Mouse (Mus musculus) limb, embryonic 12.5 days (tissue): ENCODE data around the gene Extl1. TPM values are rescaled to one million over a fixed set of nuclear protein-coding genes. Genes with fewer than 3 reads are reported as not detected.
A peak's percentile ranks its signal among the peaks of the same experiment; 100 is the strongest.

ENCODE experiments used
- ATAC-seq: fragments of 200-750 bp; cut with Nextera tagmentation; 2 replicates; pipeline ENCODE4 v1.8.0; 2017; ENCODE audit warnings: low read depth, moderate TSS enrichment; ENCODE audit not compliant: insufficient number of reproducible peaks, insufficient read depth, low FRiP score, low TSS enrichment
- H3K27ac ChIP-seq: fragments of 300-500 bp; sonication (generic); 2 replicates; pipeline ENCODE4 v1.5.1; 2016; ENCODE audit warnings: mild to moderate bottlenecking, moderate library complexity
- H3K27me3 ChIP-seq: fragments of 300-500 bp; sonication (generic); 2 replicates; pipeline ENCODE4 v1.6.1; 2016; ENCODE audit warnings: mild to moderate bottlenecking, moderate library complexity
- H3K36me3 ChIP-seq: fragments of 300-500 bp; sonication (generic); 2 replicates; pipeline ENCODE4 v1.6.1; 2016; ENCODE audit warnings: mild to moderate bottlenecking, moderate library complexity
- H3K4me1 ChIP-seq: fragments of 300-500 bp; sonication (generic); replicated peaks from 2 replicates; pipeline ENCODE4 v1.6.1; 2016
- H3K4me2 ChIP-seq: fragments of 300-500 bp; sonication (generic); 2 replicates; pipeline ENCODE4 v1.6.1; 2016; ENCODE audit warnings: mild to moderate bottlenecking, moderate library complexity
- H3K4me3 ChIP-seq: fragments of 300-500 bp; sonication (generic); replicated peaks from 2 replicates; pipeline ENCODE4 v1.5.1; 2016; ENCODE audit warnings: mild to moderate bottlenecking
- H3K9ac ChIP-seq: fragments of 300-500 bp; sonication (generic); replicated peaks from 2 replicates; pipeline ENCODE4 v1.6.1; 2016; ENCODE audit warnings: mild to moderate bottlenecking, moderate library complexity
- H3K9me3 ChIP-seq: fragments of 300-500 bp; sonication (generic); 2 replicates; pipeline ENCODE4 v1.6.1; 2016; ENCODE audit warnings: mild to moderate bottlenecking, moderate library complexity
- WGBS: fragments of 180-500 bp; shearing (Covaris S2); methylation state at CpG from one replicate; pipeline ENCODE4 v1.1.7; 2016; 5-methylcytosine and 5-hydroxymethylcytosine counted together
- polyA plus RNA-seq: library from polyadenylated mRNA; unstranded; fragments of >200 nt; fragmentation: Nextera tagmentation; extraction: Ambion mirVana; gene quantifications from 2 replicates; pipeline ENCODE4 v1.2.1, GENCODE M21; 2016

The Extl1 gene
- polyA plus RNA-seq, 1 experiment from 2014 or later, result 3.4 TPM

GRCm38 (mm10) chr4:134362586-134362985 is 21.1 kb downstream of the Extl1 start:
- H3K9me3 ChIP-seq, result no peaks in the 10 kb centered on the region
- no peak overlapping the region for H3K9ac ChIP-seq
- no peak overlapping the region for H3K27ac ChIP-seq
- no peaks in the 10 kb centered on the region for H3K36me3 ChIP-seq
- H3K4me3 ChIP-seq, result no peak overlapping the region
- H3K4me1 ChIP-seq, result peaks cover 28% of the 10 kb centered on the region
- H3K4me2 ChIP-seq, result no peak overlapping the region; the same call in 1 of the 2 replicates
- H3K27me3 ChIP-seq, result peaks cover 35% of the 10 kb centered on the region
- no peak for ATAC-seq
- 27% methylated on average over 9 of the region's 9 CpGs for WGBS

GRCm38 (mm10) chr4:134362124-134362523 is 21.5 kb downstream of the Extl1 start:
- no peak overlapping the region for H3K9ac ChIP-seq
- H3K36me3 ChIP-seq, result no peaks in the 10 kb centered on the region
- H3K27me3 ChIP-seq, result peaks cover 38% of the 10 kb centered on the region
- ATAC-seq, result no peak
- no peaks in the 10 kb centered on the region for H3K9me3 ChIP-seq
- H3K27ac ChIP-seq, result no peak overlapping the region
- H3K4me2 ChIP-seq, result no peak overlapping the region
- 69% methylated on average over 9 of the region's 9 CpGs for WGBS
- H3K4me3 ChIP-seq, result no peak overlapping the region
- H3K4me1 ChIP-seq, result peaks cover 33% of the 10 kb centered on the region

DNA sequence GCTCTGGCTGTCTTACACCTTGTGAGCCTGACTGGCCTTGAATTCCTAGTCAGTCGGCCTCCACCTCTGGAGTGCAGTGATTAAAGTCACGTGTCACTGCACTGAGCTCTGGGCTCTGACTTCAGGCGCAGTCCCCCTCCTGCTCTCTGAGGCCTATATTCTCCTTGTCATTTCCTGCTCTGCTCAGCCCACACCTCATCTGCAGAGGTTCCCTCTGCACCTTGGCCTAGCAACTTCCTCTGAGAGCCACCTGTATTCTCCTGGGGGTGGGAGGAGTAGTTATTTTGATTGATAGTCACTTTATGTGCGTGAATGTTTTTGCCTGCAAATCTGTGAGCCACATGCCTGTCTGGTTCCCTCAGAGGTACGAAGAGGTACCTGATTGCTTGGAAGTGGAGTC is 22.4 kb downstream of the Extl1 start:
- Histone ChIP-seq H3K36me3 (no peaks in the 10 kb centered on the region), H3K4me1 (peaks cover 38% of the 10 kb centered on the region), H3K4me3 (no peak overlapping the region), H3K27ac (peak overlapping the region; percentile 18), H3K9me3 (no peaks in the 10 kb centered on the region), H3K9ac (no peak overlapping the region), H3K4me2 (no peak overlapping the region), H3K27me3 (peaks cover 33% of the 10 kb centered on the region)
- ATAC-seq, result peak; percentile 40; the same call in 1 of the 2 replicates
- WGBS, result 14% methylated on average over 5 of the region's 5 CpGs

DNA sequence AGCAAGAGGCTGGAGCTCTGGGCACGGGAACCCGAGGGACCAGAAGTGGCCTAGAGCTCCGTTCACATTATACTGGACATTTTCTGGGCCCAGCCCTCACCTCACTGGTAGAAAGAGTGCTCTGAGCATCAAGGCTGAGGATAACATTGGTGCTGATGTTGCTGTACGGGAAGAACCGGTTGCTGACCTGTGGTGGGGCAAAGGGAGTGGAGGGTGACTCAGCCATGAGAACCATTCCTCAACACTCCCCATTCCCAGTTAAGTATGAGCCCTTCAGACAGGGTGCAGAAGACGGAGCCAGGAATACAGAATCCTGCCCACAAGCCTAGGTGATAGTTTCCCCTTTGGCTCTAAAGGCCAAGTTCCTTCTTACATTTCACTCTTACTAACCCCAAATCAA is 24.0 kb downstream of the Extl1 start:
- Histone ChIP-seq H3K4me3 (no peak overlapping the region), H3K27ac (no peak overlapping the region), H3K36me3 (no peaks in the 10 kb centered on the region), H3K9me3 (no peaks in the 10 kb centered on the region), H3K9ac (no peak overlapping the region), H3K4me2 (no peak overlapping the region), H3K4me1 (peaks cover 38% of the 10 kb centered on the region), H3K27me3 (peaks cover 26% of the 10 kb centered on the region)
- 91% methylated on average over 6 of the region's 6 CpGs for WGBS
- ATAC-seq, result no peak

- Histone ChIP-seq H3K9me3 (no peaks in the 10 kb centered on the region), H3K9ac (no peak overlapping the region), H3K36me3 (no peaks in the 10 kb centered on the region), H3K4me1 (peaks cover 34% of the 10 kb centered on the region), H3K27me3 (peaks cover 21% of the 10 kb centered on the region), H3K4me2 (peak overlapping the region; percentile 34), H3K27ac (no peak overlapping the region), H3K4me3 (no peak overlapping the region)
- WGBS, result 42% methylated on average over 17 of the region's 17 CpGs
- ATAC-seq, result no peak
These were observed 26.2 kb downstream of the Extl1 start for GRCm38 (mm10) chr4:134357461-134357771.

DNA sequence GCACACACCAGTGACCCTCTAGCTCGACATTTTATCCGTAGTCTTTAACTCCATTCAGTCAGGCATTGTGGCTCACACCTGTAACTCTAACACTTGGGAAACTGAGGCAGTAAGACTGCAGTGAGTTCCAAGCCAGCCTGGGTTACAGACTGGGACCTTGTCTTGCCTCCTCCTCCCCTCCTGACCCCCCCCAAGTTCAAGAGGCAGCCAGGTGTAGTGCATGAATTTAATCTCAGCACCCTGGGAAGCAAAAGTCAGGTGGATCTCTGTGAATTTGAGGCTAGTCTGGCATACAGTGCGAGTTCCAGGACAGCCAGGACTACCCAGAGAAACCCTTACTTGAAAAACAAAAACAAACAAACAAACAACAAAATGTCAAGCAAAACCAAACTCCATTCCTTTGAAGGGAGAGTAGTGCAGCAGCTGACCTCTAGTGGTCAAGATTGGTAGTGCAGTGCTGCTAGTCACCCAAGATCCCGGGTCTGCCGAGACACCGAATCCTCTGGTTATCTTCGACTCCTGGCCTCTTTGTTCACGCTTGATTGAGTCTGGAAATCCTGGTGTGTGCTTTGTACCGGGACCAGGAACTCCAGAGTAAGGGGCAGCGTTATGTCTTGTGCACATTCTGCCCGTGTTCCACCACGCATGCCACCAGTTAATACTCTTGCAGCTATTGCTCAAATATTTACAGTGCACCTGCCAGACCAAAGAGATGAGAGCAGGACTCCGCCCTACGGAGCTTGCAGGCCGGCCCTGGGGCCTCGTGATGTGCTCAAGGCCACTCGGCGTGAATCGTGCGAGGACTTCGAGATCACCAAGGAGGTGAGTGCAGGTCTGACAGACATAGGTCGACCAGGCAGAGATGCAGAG is 26.8 kb downstream of the Extl1 start:
- no peaks in the 10 kb centered on the region for H3K9me3 ChIP-seq
- no peak overlapping the region for H3K27ac ChIP-seq
- no peak for ATAC-seq
- WGBS, result 20% methylated on average over 22 of the region's 22 CpGs
- no peak overlapping the region for H3K4me3 ChIP-seq
- H3K27me3 ChIP-seq, result peaks cover 21% of the 10 kb centered on the region
- H3K4me2 ChIP-seq, result peak overlapping the region; percentile 34
- no peaks in the 10 kb centered on the region for H3K36me3 ChIP-seq
- peak overlapping the region; percentile 0; the same call in 1 of the 2 replicates for H3K9ac ChIP-seq
- peaks cover 40% of the 10 kb centered on the region for H3K4me1 ChIP-seq

DNA sequence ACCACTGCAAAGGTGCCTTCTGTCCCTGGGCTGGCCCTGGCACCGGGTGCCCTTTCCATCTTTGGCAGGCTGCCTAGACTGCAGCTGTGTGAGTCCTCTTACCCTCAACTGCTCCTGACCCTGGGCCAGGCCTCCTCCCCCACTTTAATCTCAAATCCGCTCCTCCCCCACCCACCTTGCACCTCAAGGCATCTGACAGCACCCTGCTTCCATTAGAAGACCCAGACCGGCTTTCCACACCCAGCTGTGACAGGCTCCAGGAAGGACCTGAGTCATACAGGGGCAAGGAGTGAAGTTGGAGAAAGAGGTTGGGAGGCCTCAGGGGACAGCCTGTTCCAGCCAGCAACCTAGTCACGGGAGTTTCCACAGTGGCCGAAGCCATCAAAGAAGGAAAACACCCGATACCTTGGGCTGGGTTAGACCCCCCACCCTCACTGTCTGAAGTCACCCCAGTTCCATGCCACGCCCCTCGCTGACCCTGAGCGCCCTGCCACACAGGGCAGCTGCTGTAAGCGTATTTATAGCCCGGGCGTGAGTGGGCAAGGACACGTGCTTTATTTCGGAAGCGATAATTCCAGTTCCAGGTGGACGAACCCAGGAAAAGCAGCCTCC is 27.7 kb downstream of the Extl1 start:
- Histone ChIP-seq H3K36me3 (no peaks in the 10 kb centered on the region), H3K4me1 (peaks cover 37% of the 10 kb centered on the region), H3K27me3 (peaks cover 21% of the 10 kb centered on the region), H3K9ac (no peak overlapping the region; the same call in 1 of the 2 replicates), H3K4me2 (no peak overlapping the region), H3K27ac (no peak overlapping the region), H3K9me3 (no peaks in the 10 kb centered on the region), H3K4me3 (no peak overlapping the region)
- WGBS, result 37% methylated on average over 16 of the region's 16 CpGs
- no peak for ATAC-seq

GRCm38 (mm10) chr4:134353527-134354409 is 29.9 kb downstream of the Extl1 start:
- H3K27ac ChIP-seq, result no peak overlapping the region
- no peak overlapping the region for H3K4me3 ChIP-seq
- peaks cover 17% of the 10 kb centered on the region for H3K27me3 ChIP-seq
- H3K4me1 ChIP-seq, result peaks cover 34% of the 10 kb centered on the region
- no peak overlapping the region for H3K4me2 ChIP-seq
- no peak for ATAC-seq
- no peak overlapping the region for H3K9ac ChIP-seq
- H3K36me3 ChIP-seq, result no peaks in the 10 kb centered on the region
- WGBS, result 77% methylated on average over 5 of the region's 5 CpGs
- no peaks in the 10 kb centered on the region for H3K9me3 ChIP-seq

- H3K9ac ChIP-seq, result no peak overlapping the region
- ATAC-seq, result no peak
- H3K36me3 ChIP-seq, result no peaks in the 10 kb centered on the region
- no peak overlapping the region for H3K27ac ChIP-seq
- no peak overlapping the region for H3K4me3 ChIP-seq
- no peak overlapping the region for H3K4me2 ChIP-seq
- 76% methylated on average over 7 of the region's 7 CpGs for WGBS
- H3K9me3 ChIP-seq, result no peaks in the 10 kb centered on the region
- H3K4me1 ChIP-seq, result peaks cover 34% of the 10 kb centered on the region
- H3K27me3 ChIP-seq, result peaks cover 14% of the 10 kb centered on the region
These were observed 30.7 kb downstream of the Extl1 start for GRCm38 (mm10) chr4:134352929-134353328.

DNA sequence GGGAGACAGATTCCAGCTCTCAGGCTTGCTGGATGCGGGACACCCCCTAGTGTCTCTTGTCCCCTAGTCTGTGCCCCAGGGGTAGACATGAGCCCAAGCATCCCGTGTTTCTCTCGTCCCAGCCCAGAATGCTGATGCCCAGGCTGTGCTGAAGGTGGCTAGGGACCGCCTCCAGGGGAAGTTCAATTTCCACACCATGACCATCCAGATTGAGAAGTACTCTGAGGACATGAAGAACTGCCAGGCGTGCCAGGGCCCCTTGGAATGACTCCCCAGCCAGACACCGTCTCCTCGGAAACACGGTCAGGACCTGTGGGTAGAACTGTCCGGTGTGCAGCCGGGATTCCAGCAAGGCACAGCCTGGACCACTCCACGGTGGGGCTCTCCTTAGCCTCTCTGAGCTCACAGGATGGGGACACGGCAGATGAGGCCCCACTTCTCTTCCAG is 31.4 kb downstream of the Extl1 start:
- H3K9ac ChIP-seq, result no peak overlapping the region
- H3K27ac ChIP-seq, result no peak overlapping the region

More for the DNA sequence above, 31.4 kb downstream of the Extl1 start:
- WGBS, result 74% methylated on average over 12 of the region's 12 CpGs
- no peak overlapping the region for H3K4me3 ChIP-seq
- no peaks in the 10 kb centered on the region for H3K36me3 ChIP-seq
- no peak overlapping the region for H3K4me2 ChIP-seq
- peaks cover 29% of the 10 kb centered on the region for H3K4me1 ChIP-seq
- H3K9me3 ChIP-seq, result no peaks in the 10 kb centered on the region
- H3K27me3 ChIP-seq, result peaks cover 10% of the 10 kb centered on the region
- no peak for ATAC-seq
